Mouse (Mus musculus) heart, postnatal 0 days (tissue): ENCODE measurements around the gene Tmem164.

Source experiments
- CTCF ChIP-seq: IDR thresholded peaks from 2 replicates; pipeline ENCODE4 v1.5.1; 2016; ENCODE audit warnings: antibody characterized with exemption, control low read depth, low read depth
- EP300 ChIP-seq: IDR thresholded peaks from 2 replicates; pipeline ENCODE4 v1.6.1; 2016; ENCODE audit warnings: antibody characterized with exemption, low read depth

- TF ChIP-seq CTCF (no peak), EP300 (no peak)
Measured at GRCm38 (mm10) chrX:142773658-142774057, 92.5 kb downstream of the Tmem164 start.
